Mouse (Mus musculus) heart, adult 2 months (tissue): Measurements from ENCODE around the gene Nup188. TPM values are rescaled to one million over a fixed set of nuclear protein-coding genes. Genes with fewer than 3 reads are reported as not detected.

ENCODE experiments used
- DNase-seq, 2 experiments: peaks; one replicate each; pipeline ENCODE4 v3.0.0; 2021
- H3K27ac ChIP-seq: fragments of 200-600 bp; 2 replicates; pipeline ENCODE4 v1.8.1; 2022
- H3K27me3 ChIP-seq: fragments of 200-500 bp; 2 replicates; pipeline ENCODE4 v1.6.1; 2012; ENCODE audit warnings: mild to moderate bottlenecking, low read length, inconsistent platforms, mixed read lengths; ENCODE audit not compliant: control insufficient read depth, insufficient read depth
- H3K36me3 ChIP-seq: fragments of 200-500 bp; 2 replicates; pipeline ENCODE4 v1.6.1; 2012; ENCODE audit warnings: low read length, inconsistent platforms; ENCODE audit not compliant: control insufficient read depth, insufficient read depth
- H3K4me1 ChIP-seq: fragments of 200-500 bp; 2 replicates; pipeline ENCODE4 v1.6.1; 2011; ENCODE audit warnings: low read length; ENCODE audit not compliant: control insufficient read depth, insufficient read depth
- H3K4me3 ChIP-seq: fragments of 200-600 bp; 2 replicates; pipeline ENCODE4 v1.8.1; 2022
- H3K79me2 ChIP-seq: fragments of 200-500 bp; replicated peaks from 2 replicates; pipeline ENCODE4 v1.6.1; 2012; ENCODE audit warnings: mild to moderate bottlenecking, inconsistent platforms, low read length, moderate library complexity, mixed read lengths; ENCODE audit not compliant: control insufficient read depth, insufficient read depth
- H3K9ac ChIP-seq: fragments of 200-500 bp; 2 replicates; pipeline ENCODE4 v1.6.1; 2012; ENCODE audit warnings: low read depth, mild to moderate bottlenecking, control low read depth, inconsistent platforms, low read length, mixed read lengths
- CTCF ChIP-seq: fragments of 200-600 bp; IDR thresholded peaks from 2 replicates; pipeline ENCODE4 v1.8.1; 2022; ENCODE audit warnings: antibody characterized with exemption, mild to moderate bottlenecking, moderate library complexity
- EP300 ChIP-seq: fragments of 200-500 bp; IDR thresholded peaks from 2 replicates; pipeline ENCODE4 v1.6.1; 2011; ENCODE audit warnings: low read depth, low read length, control low read depth; ENCODE audit not compliant: insufficient read depth
- POLR2A ChIP-seq: fragments of 200-500 bp; IDR thresholded peaks from 2 replicates; pipeline ENCODE4 v1.6.1; 2011; ENCODE audit warnings: mild to moderate bottlenecking, low read depth, low read length, control low read depth; ENCODE audit not compliant: insufficient read depth
- WGBS: fragments of 180-500 bp; shearing (Covaris S2); methylation state at CpG from one replicate; pipeline ENCODE4 v1.1.7; 2018; 5-methylcytosine and 5-hydroxymethylcytosine counted together
- intact Hi-C: fragments of 180-260 bp; cut with DNase I; formaldehyde crosslinking; loops from one replicate; pipeline ENCODE4 v1.15.1; 2025
- microRNA-seq, 2 experiments: library from miRNA; unstranded; fragments of <30 nt; microRNA quantifications; one replicate each; pipeline ENCODE4 v1.2.0; 2021
- polyA plus RNA-seq: library from polyadenylated mRNA; depleted of rRNA; stranded (reverse); fragments of >200 nt; gene quantifications from 2 replicates; pipeline ENCODE4 v1.2.3, GENCODE M21; 2012; rRNA removed
- total RNA-seq, 2 experiments: library from RNA; stranded (reverse); gene quantifications; 2 replicates each; pipeline ENCODE4 v1.2.3; 2021

Gene Nup188
- total and polyA plus RNA-seq, 3 experiments: 15.3 to 16.9 (median 15.3) TPM

DNA sequence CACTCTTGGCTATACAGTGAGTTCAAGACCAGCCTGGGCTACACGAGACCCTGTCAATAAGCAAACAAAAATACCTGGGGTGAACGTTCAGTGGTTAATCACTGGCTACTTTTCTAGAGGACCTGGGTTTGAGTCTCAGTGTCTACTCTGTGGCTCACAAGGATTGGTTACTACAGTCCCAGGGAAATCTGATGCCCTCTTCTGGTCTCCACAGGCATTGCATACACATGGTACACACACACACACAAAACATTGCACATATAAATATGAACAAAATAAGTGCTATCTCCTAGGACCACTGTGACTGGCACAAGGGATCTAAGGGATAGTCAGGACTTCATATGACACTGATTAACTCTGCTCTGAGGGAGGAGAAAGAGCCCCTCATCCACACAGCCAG lies 102.8 kb downstream of the Nup188 start:
- Histone ChIP-seq H3K9ac (no peak overlapping the region), H3K27ac (no peak overlapping the region), H3K36me3 (no peaks in the 10 kb centered on the region), H3K4me1 (peaks cover 3% of the 10 kb centered on the region), H3K4me3 (no peak overlapping the region), H3K79me2 (no peaks in the 10 kb centered on the region), H3K27me3 (no peaks in the 10 kb centered on the region)
- DNase-seq: no peak
- 84% methylated on average over 2 of the region's 2 CpGs for WGBS
- TF ChIP-seq POLR2A: no peak
- peak; percentile 35 for TF ChIP-seq CTCF
- TF ChIP-seq EP300: no peak
- intact Hi-C loops: no loop called here

DNA sequence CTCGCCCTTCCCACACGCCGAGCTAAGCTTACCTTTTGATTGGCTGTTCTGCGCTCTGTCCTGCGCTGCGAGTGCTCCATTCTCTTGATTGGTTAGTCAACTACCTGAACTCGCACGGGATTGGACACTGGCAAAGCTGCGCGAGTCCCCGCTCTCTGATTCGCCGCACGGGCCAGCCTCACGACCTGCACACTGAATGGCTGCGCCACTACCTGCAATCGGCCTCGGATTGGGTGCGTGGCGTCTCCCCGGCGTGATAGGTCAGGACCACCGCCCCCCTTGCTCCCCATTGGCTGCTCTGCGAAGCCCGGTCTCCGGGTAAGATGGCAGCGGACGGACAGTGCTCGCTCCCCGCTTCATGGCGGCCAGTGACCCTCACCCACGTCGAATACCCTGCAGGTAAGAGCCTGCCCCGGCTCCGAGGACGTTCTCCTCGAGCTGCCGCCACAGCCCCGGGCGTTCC lies 105.9 kb downstream of the Nup188 start, which contains the start of gene Dolpp1:
Gene Dolpp1, plus strand, starts transcription at position 141 of the 463 bp plus-strand sequence.
- peak within 1 kb of the TSS; percentile 82 for H3K27ac ChIP-seq
- intact Hi-C loops: loop anchor here (1.0 kb wide), 1 partner anchor 23 kb away; the partner anchor contains the start of gene Crat
- no peaks in the 10 kb centered on the region for H3K79me2 ChIP-seq
- peak; percentile 91 to 97 for DNase-seq
- H3K4me3 ChIP-seq: peak within 1 kb of the TSS; percentile 95
- H3K36me3 ChIP-seq: no peaks in the 10 kb centered on the region
- H3K27me3 ChIP-seq: no peaks in the 10 kb centered on the region
- H3K4me1 ChIP-seq: peaks cover 3% of the 10 kb centered on the region
- H3K9ac ChIP-seq: peak within 1 kb of the TSS; percentile 83
- under 1% methylated on average over 40 of the region's 40 CpGs for WGBS
- TF ChIP-seq POLR2A: peak; percentile 65
- no peak for TF ChIP-seq EP300

DNA sequence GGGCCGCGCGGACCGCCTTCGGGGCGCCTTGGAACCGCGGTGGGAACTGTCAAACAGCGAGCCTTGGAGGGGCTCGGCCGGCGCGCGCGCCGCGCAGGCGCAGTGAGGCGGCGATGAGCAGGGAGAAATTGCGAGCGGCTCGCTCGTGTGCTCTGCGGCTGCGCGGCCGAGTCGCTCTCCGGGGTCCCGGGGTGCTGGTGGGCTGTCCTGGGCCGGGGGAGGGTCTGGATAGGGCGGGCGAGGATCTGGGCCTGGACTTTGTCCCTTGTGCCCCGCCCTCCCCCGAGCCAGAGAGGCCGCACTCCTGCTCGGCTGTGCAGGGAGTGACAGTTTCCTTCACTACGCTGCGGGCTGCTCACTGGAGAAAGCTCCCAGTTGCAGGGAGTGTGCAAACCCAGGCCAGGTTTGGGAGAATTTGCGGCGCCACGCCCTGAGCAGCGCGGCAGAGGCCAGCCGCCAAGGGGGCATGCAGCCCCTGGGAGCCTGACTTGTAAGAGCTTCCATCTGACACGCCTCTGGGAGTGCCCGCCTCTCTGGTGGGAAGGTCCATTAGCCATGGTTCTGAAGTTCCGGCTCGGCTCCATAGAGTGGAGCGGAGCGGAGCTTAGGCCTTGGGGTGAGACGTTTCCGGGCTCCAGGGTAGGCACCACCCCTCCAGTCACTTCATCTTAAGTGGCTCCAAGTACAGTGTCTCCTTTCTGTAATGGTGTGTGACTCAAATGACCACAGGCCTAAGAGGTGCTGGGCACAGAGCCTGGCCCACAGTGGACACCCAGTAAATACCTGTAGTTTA lies 106.6 kb downstream of the Nup188 start:
- H3K36me3 ChIP-seq: no peaks in the 10 kb centered on the region
- H3K27me3 ChIP-seq: no peaks in the 10 kb centered on the region
- peak overlapping the region; percentile 82 for H3K27ac ChIP-seq
- TF ChIP-seq EP300 (peak; percentile 64; the same call in 1 of the 2 replicates), POLR2A (no peak)
- intact Hi-C loops: loop anchor here (1.0 kb wide), 1 partner anchor 23 kb away; the partner anchor contains the start of gene Crat
- peak overlapping the region; percentile 83 for H3K9ac ChIP-seq
- peak overlapping the region; percentile 95 for H3K4me3 ChIP-seq
- DNase-seq: peak; percentile 84 to 87
- peaks cover 3% of the 10 kb centered on the region for H3K4me1 ChIP-seq
- under 1% methylated on average over 54 of the region's 54 CpGs for WGBS
- no peaks in the 10 kb centered on the region for H3K79me2 ChIP-seq

DNA sequence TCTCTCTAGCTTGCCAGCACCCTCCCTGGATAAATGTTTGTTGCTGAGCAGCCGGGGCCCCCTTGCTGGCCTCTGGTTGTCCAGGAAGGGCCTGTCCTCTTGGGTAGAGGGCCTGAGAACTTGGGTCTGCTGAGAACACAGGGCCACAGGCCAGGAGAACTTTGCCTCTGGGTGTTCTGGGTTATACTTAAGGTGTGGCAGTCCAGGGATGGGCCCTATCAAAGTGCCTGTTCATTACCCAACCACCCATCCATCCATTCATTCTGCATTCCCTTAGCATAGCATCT lies 107.1 kb downstream of the Nup188 start:
- no peak for DNase-seq
- no peak for TF ChIP-seq POLR2A
- no peak for TF ChIP-seq EP300
- no peak for TF ChIP-seq CTCF
- Histone ChIP-seq H3K9ac (no peak overlapping the region), H3K79me2 (no peaks in the 10 kb centered on the region), H3K4me3 (peak overlapping the region; percentile 95), H3K36me3 (no peaks in the 10 kb centered on the region), H3K27ac (peak overlapping the region; percentile 82), H3K27me3 (no peaks in the 10 kb centered on the region), H3K4me1 (peaks cover 3% of the 10 kb centered on the region)
- intact Hi-C loops: no loop called here
- 10% methylated on average over 1 of the region's 1 CpGs for WGBS

Small RNA genes lying within 50 kb of the gene (microRNA-seq; reads per million reads assigned to microRNA genes)
- gene Gm47292: 0 reads per million in 2 experiments

Other genes with a start within 250 kb of the Nup188 start
- gene Wdr34, start 237.5 kb upstream of the Nup188 start, total RNA-seq: 1 to 10 TPM; 6.4 TPM
- gene Wdr34, start 237.5 kb upstream of the Nup188 start, polyA plus RNA-seq: 10.3 and 11.6 TPM in 2 replicates
- gene Set, start 229.0 kb upstream of the Nup188 start, total RNA-seq: 10 to 100 TPM; 88.7 to 96.7 TPM
- 21.9 and 36.4 TPM in 2 replicates for gene Set, start 229.0 kb upstream of the Nup188 start, polyA plus RNA-seq
- gene Pkn3, start 208.7 kb upstream of the Nup188 start, total RNA-seq: 10 to 100 TPM in 1 of 2 experiments, 1 to 10 TPM in 1; 8.8 to 10.4 TPM
- gene Pkn3, start 208.7 kb upstream of the Nup188 start, polyA plus RNA-seq: 13.6 and 15.0 TPM in 2 replicates
- 1 to 10 TPM; 2.8 to 3.6 TPM for gene Zdhhc12, start 192.7 kb upstream of the Nup188 start, total RNA-seq
- gene Zdhhc12, start 192.7 kb upstream of the Nup188 start, polyA plus RNA-seq: 10.3 and 15.8 TPM in 2 replicates
- 10 to 100 TPM; 21.9 to 26.6 TPM for gene Zer1, start 161.8 kb upstream of the Nup188 start, total RNA-seq
- 45.1 TPM in 2 replicates for gene Zer1, start 161.8 kb upstream of the Nup188 start, polyA plus RNA-seq
- gene Tbc1d13, start 152.7 kb upstream of the Nup188 start, total RNA-seq: 10 to 100 TPM; 17.2 to 17.4 TPM
- 25.4 and 33.7 TPM in 2 replicates for gene Tbc1d13, start 152.7 kb upstream of the Nup188 start, polyA plus RNA-seq
- gene Endog, start 114.9 kb upstream of the Nup188 start, total RNA-seq: 10 to 100 TPM; 90.6 to 93.3 TPM
- 87.4 and 119 TPM in 2 replicates for gene Endog, start 114.9 kb upstream of the Nup188 start, polyA plus RNA-seq
- 1 to 10 TPM; 5.1 to 5.4 TPM for gene Spout1, start 107.9 kb upstream of the Nup188 start, total RNA-seq
- gene Spout1, start 107.9 kb upstream of the Nup188 start, polyA plus RNA-seq: 9.4 and 10.3 TPM in 2 replicates
- gene Kyat1, start 80.5 kb upstream of the Nup188 start, total RNA-seq: 10 to 100 TPM; 32.1 to 35.7 TPM
- 57.5 and 68.6 TPM in 2 replicates for gene Kyat1, start 80.5 kb upstream of the Nup188 start, polyA plus RNA-seq
- gene Lrrc8a, start 48.7 kb upstream of the Nup188 start, total RNA-seq: 10 to 100 TPM; 68.2 to 83.3 TPM
- 46.4 and 49.1 TPM in 2 replicates for gene Lrrc8a, start 48.7 kb upstream of the Nup188 start, polyA plus RNA-seq
- 1 to 10 TPM; 4.6 to 6.0 TPM for gene Gm28035, start 45.8 kb upstream of the Nup188 start, total RNA-seq
- gene Gm28035, start 45.8 kb upstream of the Nup188 start, polyA plus RNA-seq: 7.6 and 14.7 TPM in 2 replicates
- gene Phyhd1, start 20.2 kb upstream of the Nup188 start, total RNA-seq: 100 to 1,000 TPM; 112 to 148 TPM
- 108 and 180 TPM in 2 replicates for gene Phyhd1, start 20.2 kb upstream of the Nup188 start, polyA plus RNA-seq
- 1 to 10 TPM; 2.6 to 6.3 TPM for gene Gm28038, start 5.4 kb upstream of the Nup188 start, total RNA-seq
- gene Gm28038, start 5.4 kb upstream of the Nup188 start, polyA plus RNA-seq: not detected in 2 replicates
- 10 to 100 TPM; 21.6 to 25.3 TPM for gene Dolk, start 63 bp upstream of the Nup188 start, total RNA-seq
- 23.9 and 35.1 TPM in 2 replicates for gene Dolk, start 63 bp upstream of the Nup188 start, polyA plus RNA-seq
- gene Sh3glb2, start 72.9 kb downstream of the Nup188 start, total RNA-seq: 10 to 100 TPM; 37.7 to 40.6 TPM
- 125 and 143 TPM in 2 replicates for gene Sh3glb2, start 72.9 kb downstream of the Nup188 start, polyA plus RNA-seq
- 10 to 100 TPM; 74.2 to 90.3 TPM for gene Miga2, start 77.8 kb downstream of the Nup188 start, total RNA-seq
- gene Miga2, start 77.8 kb downstream of the Nup188 start, polyA plus RNA-seq: 64.3 and 98.7 TPM in 2 replicates
- gene Dolpp1, start 105.9 kb downstream of the Nup188 start, total RNA-seq: 1 to 10 TPM; 5.9 to 9.0 TPM
- 23.5 and 25.1 TPM in 2 replicates for gene Dolpp1, start 105.9 kb downstream of the Nup188 start, polyA plus RNA-seq
- 100 to 1,000 TPM; 452 to 542 TPM for gene Crat, start 129.4 kb downstream of the Nup188 start, total RNA-seq
- 695 and 713 TPM in 2 replicates for gene Crat, start 129.4 kb downstream of the Nup188 start, polyA plus RNA-seq
- 10 to 100 TPM; 82.7 to 91.2 TPM for gene Ptpa, start 129.6 kb downstream of the Nup188 start, total RNA-seq
- gene Ptpa, start 129.6 kb downstream of the Nup188 start, polyA plus RNA-seq: 88.7 and 107 TPM in 2 replicates
- 1 to 10 TPM; 2.8 to 3.0 TPM for gene Ier5l, start 187.8 kb downstream of the Nup188 start, total RNA-seq
- 3.4 and 5.6 TPM in 2 replicates for gene Ier5l, start 187.8 kb downstream of the Nup188 start, polyA plus RNA-seq